Mouse (Mus musculus): ENCODE measurements around the gene Dpp8.

GRCm38 (mm10) chr9:65005737-65006136, 26.5 kb upstream of the Dpp8 start:
- TF ChIP-seq POLR2A (IDR thresholded peaks at IDR 0.05; ENCODE audit: insufficient read length, low read depth) (no peak), MYOD1 (IDR thresholded peaks at IDR 0.05; ENCODE audit: control insufficient read depth in 1 of 3, insufficient read length in 2 of 3, low read depth in 2 of 3) (no peak), MAX (IDR thresholded peaks at IDR 0.05; ENCODE audit: low read depth) (no peak)
